Comparison of ENCODE assay signal across 10 mouse cellular contexts in genomic region chr1:88129091-88129490, GRCm38 (mm10). TPM values are rescaled to one million over a fixed set of nuclear protein-coding genes. Genes with fewer than 3 reads are reported as not detected.
DNase-seq lines count a peak whose midpoint lies in the region.
"Had no signal": no experiment of that assay in that cellular context is flagged by ENCODE, and none has a peak within 500 bp of the region (broad histone marks: within the 10 kb centered on the region; RNA-seq: fewer than 3 reads in every experiment).

No protein-coding gene starts in this region.

- DNase-seq in 3T3-L1 (ENCODE audit: low read depth, low spot score), result peak; percentile 48
- DNase-seq in adipocyte (ENCODE audit: low spot score), result peak; percentile 59
- peak; percentile 31 for DNase-seq in adrenal gland, adult 8-10 months
- DNase-seq in adrenal gland, postnatal 14 days, result peak; percentile 55
- DNase-seq in adrenal gland, postnatal 36 days, result peak; percentile 36 to 53
- peak; percentile 28 for DNase-seq in urinary bladder, postnatal 14 days (ENCODE audit: low spot score)

RNA-seq across cellular contexts. Expression of gene Ugt1a6a, which starts 5.5 kb away (rescaled TPM):
- total RNA-seq in adrenal gland, adult 8-10 months (2022), result 10 to 100 TPM in 2 of 4 experiments, 1 to 10 TPM in 2; 5.9 to 25.6 (median 9.6) TPM
- 10.5 and 12.8 TPM in 2 replicates for total RNA-seq in adrenal gland, postnatal 14 days (2021)
- 10 to 100 TPM; 15.0 to 15.7 TPM for total RNA-seq in adrenal gland, postnatal 36 days (2021)
- total RNA-seq: ES-E14, MEL had no signal

RNA-seq across cellular contexts. Expression of gene Ugt1a6b, which starts 26.0 kb away (rescaled TPM):
- total RNA-seq in adrenal gland, adult 8-10 months (2022), result 10 to 100 TPM in 1 of 4 experiments, 1 to 10 TPM in 3; 2.8 to 10.2 (median 5.2) TPM
- total RNA-seq in adrenal gland, postnatal 14 days (2021), result 5.3 and 11.5 TPM in 2 replicates
- 1 to 10 TPM; 3.6 to 7.5 TPM for total RNA-seq in adrenal gland, postnatal 36 days (2021)
- total RNA-seq: MEL had no signal

RNA-seq across cellular contexts. Expression of gene Ugt1a7c, which starts 34.2 kb away (rescaled TPM):
- 1 to 10 TPM; 1.0 to 4.2 (median 3.2) TPM for total RNA-seq in adrenal gland, adult 8-10 months (2022)
- 1.9 and 2.6 TPM in 2 replicates for total RNA-seq in adrenal gland, postnatal 14 days (2021)
- 1 to 10 TPM; 2.7 to 2.8 TPM for total RNA-seq in adrenal gland, postnatal 36 days (2021)
- total RNA-seq: MEL had no signal

RNA-seq across cellular contexts. Expression of gene Ugt1a5, which starts 36.7 kb away (rescaled TPM):
- 1 to 10 TPM in 1 of 4 experiments, under 1 TPM in 2, not detected in 1; 0.38 to 1.3 (median 0.73) TPM for total RNA-seq in adrenal gland, adult 8-10 months (2022)
- 0.37 and 0.41 TPM in 2 replicates for total RNA-seq in adrenal gland, postnatal 14 days (2021)
- under 1 TPM; 0.17 to 0.20 TPM for total RNA-seq in adrenal gland, postnatal 36 days (2021)
- total RNA-seq: ES-E14, MEL had no signal

RNA-seq across cellular contexts. Expression of gene Ugt1a8, which starts 41.5 kb away (rescaled TPM):
- total RNA-seq in adrenal gland, adult 8-10 months (2022), result not detected
- total RNA-seq in adrenal gland, postnatal 14 days (2021), result not detected in 2 replicates
- total RNA-seq in adrenal gland, postnatal 36 days (2021), result not detected
- total RNA-seq: adrenal gland, postnatal 4 days; common myeloid progenitor, adult 5-6 weeks; ES-E14; MEL had no signal

Comparison
In these comparisons a context has a peak if more than half of its experiments do, and no peak if none do; other contexts are left out.
1. Peak in every context shown above with its lines: DNase-seq.